Mouse (Mus musculus) E14TG2a.4 (cell line): ENCODE measurements at regions not wholly inside any gene's neighbourhood (a gene's known extent, or its start where the extent isn't known, plus 50 kb on each side); places are given as distances from the start of the nearest gene placed in this dataset.
A peak's percentile ranks its signal among the peaks of the same experiment; 100 is the strongest.

Source experiments
- H3K27me3 ChIP-seq: 2 replicates; pipeline ENCODE4 v1.6.1; 2014; ENCODE audit warnings: low read length, control low read depth; ENCODE audit not compliant: insufficient read depth
- H3K36me3 ChIP-seq: 2 replicates; pipeline ENCODE4 v1.6.1; 2014; ENCODE audit warnings: low read length, control low read depth; ENCODE audit not compliant: insufficient read depth
- H3K4me1 ChIP-seq: replicated peaks from 2 replicates; pipeline ENCODE4 v1.6.1; 2014; ENCODE audit warnings: low read depth, low read length, control low read depth
- H3K4me3 ChIP-seq: replicated peaks from 2 replicates; pipeline ENCODE4 v1.5.1; 2014; ENCODE audit warnings: mild to moderate bottlenecking, low read length
- H3K9me3 ChIP-seq: 2 replicates; pipeline ENCODE4 v1.6.1; 2014; ENCODE audit warnings: low read length, control low read depth
- CTCF ChIP-seq: conservative IDR thresholded peaks from 2 replicates; pipeline ENCODE4 v1.5.1; 2014; ENCODE audit warnings: low read length
- NANOG ChIP-seq: IDR thresholded peaks from 2 replicates; pipeline ENCODE4 v1.6.1; 2014; ENCODE audit warnings: borderline replicate concordance, low read length, mixed read lengths
- POU5F1 ChIP-seq: IDR thresholded peaks from 2 replicates; pipeline ENCODE4 v1.6.1; 2014; ENCODE audit warnings: low read length, borderline replicate concordance

DNA sequence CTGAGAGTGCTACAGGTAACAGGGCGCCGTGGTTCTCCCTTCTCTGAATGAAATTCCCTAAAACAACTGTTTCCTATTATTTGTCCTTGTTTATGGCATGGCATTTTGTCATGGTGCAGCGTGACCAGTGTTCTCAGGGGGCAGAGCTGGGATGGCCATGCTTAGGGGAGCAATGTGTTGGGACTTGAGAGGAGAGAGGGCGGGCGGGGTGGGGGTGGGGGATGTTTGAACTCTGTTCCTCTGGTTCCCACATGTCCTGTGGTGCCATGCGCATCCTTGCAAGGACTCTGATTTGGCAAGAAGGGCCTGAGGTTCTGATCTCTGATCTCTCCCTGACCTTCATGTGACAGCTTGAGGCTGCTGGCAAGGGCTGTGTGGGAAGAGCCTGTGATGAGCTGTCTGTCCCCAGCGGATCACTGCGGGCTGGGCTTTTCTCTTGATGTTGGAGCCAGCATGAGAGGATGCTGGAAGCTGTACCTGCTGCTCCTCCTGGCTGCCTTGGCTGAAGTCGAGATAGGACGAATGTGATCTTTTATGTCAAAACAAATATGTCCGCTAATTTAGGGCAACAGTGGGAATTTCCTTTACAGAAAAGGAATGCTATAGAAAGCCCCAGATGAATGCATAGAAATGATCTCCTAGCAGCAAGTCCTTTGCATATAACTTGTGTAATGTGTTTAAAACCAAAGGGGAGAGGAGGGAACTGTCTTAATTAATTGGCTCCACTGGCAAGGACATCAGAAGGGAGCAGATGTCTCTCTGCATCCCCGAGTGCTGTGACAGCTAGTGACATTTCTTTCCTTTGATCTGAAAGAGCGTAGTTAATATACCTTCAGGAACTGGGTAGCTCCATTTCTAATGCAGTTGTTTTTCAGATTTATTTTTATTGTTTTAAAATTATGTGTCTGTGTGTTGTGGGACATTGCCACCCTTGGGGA, 255.2 kb upstream of the Pde3a start:
- Histone ChIP-seq H3K36me3 (no peaks in the 10 kb centered on the region), H3K9me3 (peaks cover 55% of the 10 kb centered on the region), H3K4me3 (no peak overlapping the region), H3K27me3 (no peaks in the 10 kb centered on the region), H3K4me1 (no peaks in the 10 kb centered on the region)
- no peak for TF ChIP-seq CTCF
- TF ChIP-seq POU5F1, result no peak
- TF ChIP-seq NANOG, result no peak

DNA sequence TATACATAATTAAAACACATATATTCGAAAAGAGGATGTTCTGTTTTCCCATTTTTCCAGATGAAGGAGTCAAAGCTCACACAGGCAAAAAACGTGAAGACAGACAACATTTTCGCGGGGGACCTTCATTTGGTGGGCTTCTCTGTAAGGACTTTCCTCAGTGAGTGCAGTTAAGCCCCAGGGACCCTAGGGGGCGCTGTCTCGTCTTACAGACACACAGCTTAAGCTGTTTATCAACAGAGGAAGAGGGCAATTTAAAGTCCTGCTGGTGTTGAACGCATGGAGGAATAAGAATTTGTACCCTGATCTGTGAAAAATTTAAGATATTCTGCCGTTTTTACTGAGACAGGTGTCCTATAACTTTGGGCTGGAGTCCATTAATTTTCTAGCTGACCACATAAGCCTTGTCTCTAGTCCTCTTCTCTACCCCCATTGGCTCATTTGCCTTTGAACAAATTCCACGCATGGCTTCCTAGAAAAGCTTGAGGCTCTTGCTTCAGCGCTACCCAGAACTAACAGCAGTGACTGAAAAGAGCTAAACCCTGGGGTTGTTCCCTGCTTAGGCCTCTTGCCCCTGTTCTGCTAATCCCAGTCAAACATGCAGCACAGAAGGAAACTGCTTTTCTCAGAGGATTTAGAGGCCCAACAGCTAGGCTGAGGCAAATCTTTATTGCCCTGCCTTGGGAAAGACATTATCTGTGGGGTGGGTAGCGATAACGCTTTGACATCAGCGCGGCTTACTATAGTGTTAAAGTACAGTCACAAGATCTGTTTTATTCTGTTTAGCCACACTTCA, 253.5 kb upstream of the Pde3a start:
- TF ChIP-seq CTCF, result peak; percentile 40; the same call in 1 of the 2 replicates
- TF ChIP-seq NANOG, result no peak
- Histone ChIP-seq H3K9me3 (peaks cover 55% of the 10 kb centered on the region), H3K4me3 (no peak overlapping the region), H3K36me3 (no peaks in the 10 kb centered on the region), H3K27me3 (no peaks in the 10 kb centered on the region), H3K4me1 (no peaks in the 10 kb centered on the region)

DNA sequence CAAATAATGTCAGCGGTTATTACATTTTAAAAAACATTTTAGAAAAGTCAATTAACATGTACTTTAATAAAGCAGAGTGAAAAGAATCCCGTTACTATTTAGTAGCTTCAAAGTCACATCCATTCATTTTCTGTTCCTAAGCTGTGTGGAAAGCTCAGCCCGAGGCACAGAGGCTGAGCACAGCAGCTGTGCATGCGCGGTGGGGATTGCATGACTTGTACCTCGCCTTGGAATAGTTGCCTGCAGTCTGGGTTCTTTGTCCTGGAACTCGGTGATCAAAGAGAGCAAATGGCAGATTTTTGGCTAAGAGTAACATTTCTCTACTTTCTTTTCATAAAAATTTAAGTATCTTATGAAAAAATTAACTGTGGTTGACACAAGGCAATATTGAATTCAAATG, 251.0 kb upstream of the Pde3a start:
- H3K4me3 ChIP-seq, result no peak overlapping the region
- H3K9me3 ChIP-seq, result peaks cover 36% of the 10 kb centered on the region
- TF ChIP-seq CTCF, result no peak
- no peak for TF ChIP-seq POU5F1
- no peak for TF ChIP-seq NANOG
- no peaks in the 10 kb centered on the region for H3K27me3 ChIP-seq
- no peaks in the 10 kb centered on the region for H3K36me3 ChIP-seq
- no peaks in the 10 kb centered on the region for H3K4me1 ChIP-seq

DNA sequence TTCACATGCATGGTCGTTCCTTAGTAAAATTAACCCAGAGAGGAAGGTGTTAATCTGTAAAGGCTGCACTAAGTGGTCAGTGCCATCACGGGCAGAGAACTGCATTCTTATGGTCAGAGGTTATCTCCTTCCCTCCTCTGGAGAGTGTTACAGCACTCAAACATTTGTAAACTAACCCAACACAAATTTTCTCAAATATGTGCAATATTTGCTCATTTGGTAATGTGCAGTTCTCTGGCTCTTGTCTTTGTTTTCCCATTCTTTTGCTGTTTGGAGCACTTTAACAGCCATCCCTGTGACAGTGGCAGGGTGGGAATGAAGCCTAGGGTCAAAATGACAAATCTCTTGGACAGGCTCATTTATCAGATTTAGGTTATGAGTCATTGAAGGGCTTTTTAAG, 248.5 kb upstream of the Pde3a start:
- no peaks in the 10 kb centered on the region for H3K27me3 ChIP-seq
- H3K36me3 ChIP-seq, result no peaks in the 10 kb centered on the region
- peaks cover 14% of the 10 kb centered on the region for H3K9me3 ChIP-seq
- TF ChIP-seq POU5F1 (no peak), NANOG (no peak), CTCF (no peak)
- H3K4me1 ChIP-seq, result no peaks in the 10 kb centered on the region
- no peak overlapping the region for H3K4me3 ChIP-seq

DNA sequence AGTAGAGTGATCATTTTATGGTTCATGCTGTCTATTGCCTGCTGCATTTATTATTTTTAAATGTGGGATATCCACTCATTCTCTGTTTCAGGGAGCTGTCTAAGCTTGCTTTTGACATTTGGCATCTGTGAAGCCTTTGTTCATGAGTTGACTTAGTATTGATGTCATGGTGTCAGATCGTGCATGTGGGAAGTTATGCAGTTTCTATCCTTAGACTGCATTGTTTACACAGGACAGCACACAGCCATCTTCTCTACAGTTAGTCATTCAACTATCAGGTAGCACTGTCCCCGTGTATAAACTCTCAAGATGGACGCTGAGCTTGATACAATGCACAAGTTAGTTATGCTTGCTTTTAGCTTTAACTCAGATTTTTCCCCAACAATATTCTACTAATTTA, 247.8 kb upstream of the Pde3a start:
- H3K4me3 ChIP-seq, result no peak overlapping the region
- TF ChIP-seq NANOG (no peak), POU5F1 (no peak)
- H3K27me3 ChIP-seq, result no peaks in the 10 kb centered on the region
- no peaks in the 10 kb centered on the region for H3K36me3 ChIP-seq
- no peaks in the 10 kb centered on the region for H3K4me1 ChIP-seq
- H3K9me3 ChIP-seq, result peaks cover 11% of the 10 kb centered on the region

DNA sequence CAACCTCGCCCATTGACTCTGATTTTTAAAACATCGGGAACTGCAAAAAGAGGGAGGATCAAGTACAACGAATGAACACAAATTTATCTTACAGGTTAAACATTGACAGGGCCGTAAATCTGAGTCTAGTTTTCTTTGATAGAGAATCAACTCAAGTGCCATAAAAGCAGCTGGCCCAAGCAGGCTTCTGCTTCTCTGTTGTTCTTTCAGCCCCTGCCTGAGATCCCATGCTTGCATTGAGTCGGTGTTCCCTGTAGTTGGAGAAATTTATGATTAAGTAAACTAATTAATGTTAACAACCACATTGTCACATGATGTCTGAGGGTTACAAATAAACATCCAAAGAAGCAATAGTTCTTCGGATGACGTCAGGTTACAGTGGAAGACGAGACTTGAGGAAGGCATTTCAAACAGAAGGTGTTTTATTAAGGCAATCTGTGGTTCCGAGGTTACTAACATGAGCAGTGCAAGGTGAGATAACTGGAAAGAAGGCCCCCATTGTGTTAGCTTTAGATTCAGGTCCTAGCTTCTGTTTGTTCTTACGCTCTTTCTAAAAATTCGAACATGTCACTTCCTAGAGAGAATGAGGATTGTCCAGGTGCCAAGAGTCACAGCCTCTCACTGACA, 233.9 kb upstream of the Pde3a start:
- H3K4me3 ChIP-seq, result no peak overlapping the region
- H3K36me3 ChIP-seq, result no peaks in the 10 kb centered on the region
- H3K27me3 ChIP-seq, result no peaks in the 10 kb centered on the region
- H3K9me3 ChIP-seq, result peaks cover 6% of the 10 kb centered on the region; the same call in 1 of the 2 replicates
- H3K4me1 ChIP-seq, result no peaks in the 10 kb centered on the region
- no peak for TF ChIP-seq NANOG
- no peak for TF ChIP-seq CTCF
- TF ChIP-seq POU5F1, result no peak

DNA sequence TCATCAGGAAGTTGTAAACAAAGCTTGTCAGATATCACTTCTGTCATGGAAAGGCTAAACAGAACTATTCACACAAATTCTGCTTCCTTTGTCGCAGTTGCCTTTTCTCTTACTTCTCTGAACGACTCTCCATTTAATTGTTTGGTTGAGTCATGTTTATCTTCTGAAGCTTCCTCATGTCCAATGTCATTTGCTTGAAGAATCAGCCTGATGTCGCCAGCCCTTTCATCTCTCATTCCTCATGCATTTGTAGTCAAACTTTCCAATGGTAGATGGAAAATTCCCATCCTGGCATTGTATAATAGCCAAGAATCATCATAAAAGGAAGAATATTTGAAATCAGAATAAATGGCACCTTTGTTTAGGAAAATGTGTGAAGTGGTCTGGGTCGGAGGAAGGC, 225.6 kb upstream of the Pde3a start:
- Histone ChIP-seq H3K4me3 (no peak overlapping the region), H3K9me3 (no peaks in the 10 kb centered on the region), H3K36me3 (no peaks in the 10 kb centered on the region), H3K4me1 (no peaks in the 10 kb centered on the region), H3K27me3 (no peaks in the 10 kb centered on the region)
- TF ChIP-seq NANOG (no peak), POU5F1 (no peak), CTCF (no peak)

DNA sequence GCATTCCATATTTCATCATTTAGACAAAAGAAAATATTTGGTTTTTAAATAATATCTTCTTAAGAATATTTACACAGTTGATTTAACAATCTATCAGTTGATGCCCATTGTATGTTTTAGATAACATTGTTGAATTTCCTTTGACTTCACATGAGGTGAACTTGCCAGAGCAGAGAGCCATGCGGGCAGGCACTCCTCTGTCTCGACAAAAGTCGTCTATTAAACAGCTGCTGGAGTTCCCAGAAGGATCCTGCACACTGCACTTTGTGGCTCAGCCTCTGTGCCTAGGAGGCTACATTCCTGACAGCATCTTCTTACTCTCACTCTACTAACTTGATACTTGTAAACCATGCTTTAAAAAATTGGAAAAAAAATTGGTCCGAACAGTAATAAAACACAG, 221.7 kb upstream of the Pde3a start:
- Histone ChIP-seq H3K27me3 (no peaks in the 10 kb centered on the region), H3K4me1 (no peaks in the 10 kb centered on the region), H3K4me3 (no peak overlapping the region), H3K9me3 (no peaks in the 10 kb centered on the region), H3K36me3 (no peaks in the 10 kb centered on the region)
- no peak for TF ChIP-seq NANOG

DNA sequence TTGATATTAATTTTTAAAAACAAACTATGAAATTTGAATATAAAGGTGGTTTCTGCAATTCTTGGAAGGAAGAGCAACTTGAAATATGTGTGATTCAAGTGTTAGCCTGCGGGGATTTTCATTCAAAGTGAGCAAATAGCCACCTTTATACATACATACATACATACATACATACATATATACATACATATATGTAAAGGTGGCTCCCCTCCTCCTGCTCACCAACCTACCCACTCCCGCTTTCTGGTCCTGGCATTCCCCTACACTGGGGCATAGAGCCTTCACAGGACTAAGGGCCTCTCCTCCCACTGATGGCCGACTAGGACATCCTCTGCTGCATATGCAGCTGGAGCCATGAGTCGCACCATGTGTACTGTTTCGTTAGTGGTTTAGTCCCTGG, 221.3 kb upstream of the Pde3a start:
- H3K9me3 ChIP-seq, result no peaks in the 10 kb centered on the region
- TF ChIP-seq CTCF (no peak), NANOG (no peak)

More for the DNA sequence above, 221.3 kb upstream of the Pde3a start:
- Histone ChIP-seq H3K27me3 (no peaks in the 10 kb centered on the region), H3K4me1 (no peaks in the 10 kb centered on the region), H3K36me3 (no peaks in the 10 kb centered on the region), H3K4me3 (no peak overlapping the region)
